Mouse (Mus musculus) kidney, adult 2 months (tissue): ENCODE measurements around the gene Rgmb. TPM values are rescaled to one million over a fixed set of nuclear protein-coding genes. Genes with fewer than 3 reads are reported as not detected.

ENCODE experiments used
- DNase-seq: peaks from one replicate; pipeline ENCODE4 v3.0.0; 2021
- H3K27ac ChIP-seq: fragments of 200-500 bp; 2 replicates; pipeline ENCODE4 v1.5.1; 2012; ENCODE audit warnings: low read depth, low read length, control low read depth, inconsistent platforms; ENCODE audit not compliant: insufficient read depth
- H3K27me3 ChIP-seq: fragments of 200-500 bp; replicated peaks from 2 replicates; pipeline ENCODE4 v1.6.1; 2012; ENCODE audit warnings: mild to moderate bottlenecking, moderate library complexity, low read length, inconsistent platforms; ENCODE audit not compliant: control insufficient read depth, insufficient read depth
- H3K36me3 ChIP-seq: fragments of 200-500 bp; 2 replicates; pipeline ENCODE4 v1.6.1; 2012; ENCODE audit warnings: mild to moderate bottlenecking, moderate library complexity, low read length, inconsistent platforms; ENCODE audit not compliant: control insufficient read depth, insufficient read depth
- H3K4me1 ChIP-seq: fragments of 200-500 bp; 2 replicates; pipeline ENCODE4 v1.6.1; 2011; ENCODE audit warnings: low read length; ENCODE audit not compliant: control insufficient read depth, insufficient read depth
- H3K4me3 ChIP-seq: fragments of 200-500 bp; 2 replicates; pipeline ENCODE4 v1.5.1; 2011; ENCODE audit warnings: mild to moderate bottlenecking, low read depth, low read length, control low read depth; ENCODE audit not compliant: insufficient read depth
- CTCF ChIP-seq: fragments of 200-500 bp; conservative IDR thresholded peaks from 2 replicates; pipeline ENCODE4 v1.5.1; 2011; ENCODE audit warnings: low read depth, mild to moderate bottlenecking, control low read depth, low read length, moderate library complexity, mixed read lengths; ENCODE audit not compliant: insufficient read depth, insufficient read length
- POLR2A ChIP-seq: fragments of 200-500 bp; IDR thresholded peaks from one replicate; pipeline ENCODE4 v1.6.1; 2011; ENCODE audit warnings: low read depth, low read length, control low read depth
- WGBS: fragments of 180-500 bp; shearing (Covaris S2); methylation state at CpG from one replicate; pipeline ENCODE4 v1.1.7; 2018; 5-methylcytosine and 5-hydroxymethylcytosine counted together
- polyA plus RNA-seq: library from polyadenylated mRNA; depleted of rRNA; stranded (reverse); fragments of >200 nt; gene quantifications from 2 replicates; pipeline ENCODE4 v1.2.3, GENCODE M21; 2012; rRNA removed

The Rgmb gene
- 13.8 and 16.2 TPM in 2 replicates for polyA plus RNA-seq

- H3K36me3 ChIP-seq: no peaks in the 10 kb centered on the region
Observed at GRCm38 (mm10) chr17:15830766-15831644, at the start of gene Rgmb. Gene Rgmb (minus strand): TSS chr17:15831039.

DNA sequence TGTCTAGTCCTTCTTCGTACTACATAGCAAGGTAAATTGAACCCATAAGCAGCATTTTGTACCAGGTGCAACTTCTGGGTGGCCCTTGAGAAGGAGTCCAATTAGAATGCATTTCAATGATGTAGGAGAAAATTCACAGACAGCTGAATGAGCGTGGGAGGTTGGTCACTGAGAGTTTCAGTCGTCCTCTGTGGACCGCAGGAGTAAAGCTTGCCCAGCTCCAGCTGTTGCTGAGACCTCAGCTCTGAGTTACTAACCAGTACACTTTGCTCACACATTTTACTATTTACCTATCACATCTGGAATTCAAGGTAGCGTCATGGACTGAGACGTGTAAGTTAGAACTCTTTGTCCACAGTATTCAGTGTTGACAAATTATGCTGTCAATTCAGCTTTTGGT lies 43.9 kb upstream of the Rgmb start:
- H3K27me3 ChIP-seq: no peaks in the 10 kb centered on the region
- TF ChIP-seq POLR2A (no peak), CTCF (no peak)
- H3K36me3 ChIP-seq: no peaks in the 10 kb centered on the region
- no peak for DNase-seq
- H3K4me3 ChIP-seq: no peak overlapping the region
- WGBS: 70% methylated on average over 6 of the region's 6 CpGs
- no peaks in the 10 kb centered on the region for H3K4me1 ChIP-seq
- no peak overlapping the region for H3K27ac ChIP-seq

More at GRCm38 (mm10) chr17:15830766-15831644, at the start of gene Rgmb:
- peak within 1 kb of the TSS; percentile 58 for H3K27ac ChIP-seq
- peaks cover 3% of the 10 kb centered on the region; the same call in 1 of the 2 replicates for H3K4me1 ChIP-seq
- peak; percentile 39 for DNase-seq
- 1% methylated on average over 55 of the region's 55 CpGs for WGBS
- TF ChIP-seq POLR2A: no peak
- no peak for TF ChIP-seq CTCF
- H3K27me3 ChIP-seq: no peaks in the 10 kb centered on the region
- H3K4me3 ChIP-seq: peak within 1 kb of the TSS; percentile 74

- Histone ChIP-seq H3K4me3 (no peak overlapping the region), H3K36me3 (no peaks in the 10 kb centered on the region), H3K27ac (no peak overlapping the region), H3K27me3 (no peaks in the 10 kb centered on the region), H3K4me1 (no peaks in the 10 kb centered on the region)
- TF ChIP-seq POLR2A (no peak), CTCF (no peak)
- no peak for DNase-seq
Observed at GRCm38 (mm10) chr17:15872093-15872492, 41.3 kb upstream of the Rgmb start.

- Histone ChIP-seq H3K4me3 (no peak overlapping the region), H3K36me3 (no peaks in the 10 kb centered on the region), H3K27me3 (no peaks in the 10 kb centered on the region), H3K27ac (no peak overlapping the region), H3K4me1 (no peaks in the 10 kb centered on the region)
- TF ChIP-seq POLR2A (no peak), CTCF (no peak)
- 90% methylated on average over 1 of the region's 1 CpGs for WGBS
- no peak for DNase-seq
Observed at GRCm38 (mm10) chr17:15865249-15865648, 34.4 kb upstream of the Rgmb start.

- TF ChIP-seq POLR2A (no peak), CTCF (no peak)
- Histone ChIP-seq H3K27ac (no peak overlapping the region), H3K4me1 (no peaks in the 10 kb centered on the region), H3K27me3 (no peaks in the 10 kb centered on the region), H3K36me3 (no peaks in the 10 kb centered on the region), H3K4me3 (no peak overlapping the region)
- WGBS: 70% methylated on average over 4 of the region's 4 CpGs
- no peak for DNase-seq
Observed at GRCm38 (mm10) chr17:15862355-15862754, 31.5 kb upstream of the Rgmb start.

DNA sequence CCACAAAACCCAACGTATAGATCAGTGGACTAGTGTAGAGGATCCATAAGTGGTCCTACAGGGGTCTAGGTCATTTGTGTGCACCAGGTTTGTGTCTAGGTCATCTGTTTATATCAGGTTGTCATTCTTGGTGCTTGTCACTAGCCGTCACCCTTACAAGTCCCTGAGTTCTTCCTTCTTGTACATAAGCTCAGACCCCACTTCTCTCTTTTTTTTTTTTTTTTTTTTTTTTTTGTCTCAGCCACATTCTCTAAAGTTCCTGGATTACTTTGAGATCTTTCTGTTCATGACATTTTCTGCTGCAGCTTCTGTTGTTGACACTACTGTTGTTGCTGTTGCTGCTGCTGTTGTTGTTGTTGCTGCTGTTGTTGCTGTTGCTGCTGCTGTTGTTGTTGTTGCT lies 22.3 kb upstream of the Rgmb start:
- no peak for TF ChIP-seq POLR2A
- TF ChIP-seq CTCF: no peak
- Histone ChIP-seq H3K4me3 (no peak overlapping the region), H3K4me1 (no peaks in the 10 kb centered on the region), H3K27me3 (no peaks in the 10 kb centered on the region), H3K27ac (no peak overlapping the region), H3K36me3 (no peaks in the 10 kb centered on the region)
- WGBS: 74% methylated on average over 2 of the region's 2 CpGs
- DNase-seq: no peak

DNA sequence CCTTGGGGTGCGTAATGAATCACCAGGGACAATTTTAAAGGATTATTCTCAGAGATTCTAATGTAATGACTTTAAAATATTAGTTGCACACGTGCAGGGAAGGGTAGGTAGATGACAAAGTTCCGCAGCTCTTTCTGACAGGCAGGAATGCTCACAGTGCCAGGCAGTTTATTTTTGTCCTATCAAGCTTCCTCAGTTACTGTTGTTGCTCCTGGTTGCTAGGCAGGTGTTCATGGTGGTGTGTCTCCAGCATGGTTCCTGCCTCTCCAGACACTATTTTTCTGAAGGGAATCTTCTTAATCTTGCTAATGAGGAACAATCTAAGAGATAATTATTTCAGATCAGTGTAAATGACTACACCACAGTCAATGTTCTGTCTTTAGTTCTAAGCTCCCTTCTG lies 19.7 kb upstream of the Rgmb start:
- WGBS: 69% methylated on average over 3 of the region's 3 CpGs
- no peaks in the 10 kb centered on the region for H3K36me3 ChIP-seq
- TF ChIP-seq CTCF (no peak), POLR2A (no peak)
- DNase-seq: no peak
- H3K27ac ChIP-seq: no peak overlapping the region
- H3K27me3 ChIP-seq: no peaks in the 10 kb centered on the region
- H3K4me3 ChIP-seq: no peak overlapping the region
- H3K4me1 ChIP-seq: no peaks in the 10 kb centered on the region
